Mouse (Mus musculus): ENCODE measurements at regions not wholly inside any gene's neighbourhood (a gene's known extent, or its start where the extent isn't known, plus 50 kb on each side); places are given as distances from the start of the nearest gene placed in this dataset.
A peak's percentile ranks its signal among the peaks of the same experiment; 100 is the strongest.

DNA sequence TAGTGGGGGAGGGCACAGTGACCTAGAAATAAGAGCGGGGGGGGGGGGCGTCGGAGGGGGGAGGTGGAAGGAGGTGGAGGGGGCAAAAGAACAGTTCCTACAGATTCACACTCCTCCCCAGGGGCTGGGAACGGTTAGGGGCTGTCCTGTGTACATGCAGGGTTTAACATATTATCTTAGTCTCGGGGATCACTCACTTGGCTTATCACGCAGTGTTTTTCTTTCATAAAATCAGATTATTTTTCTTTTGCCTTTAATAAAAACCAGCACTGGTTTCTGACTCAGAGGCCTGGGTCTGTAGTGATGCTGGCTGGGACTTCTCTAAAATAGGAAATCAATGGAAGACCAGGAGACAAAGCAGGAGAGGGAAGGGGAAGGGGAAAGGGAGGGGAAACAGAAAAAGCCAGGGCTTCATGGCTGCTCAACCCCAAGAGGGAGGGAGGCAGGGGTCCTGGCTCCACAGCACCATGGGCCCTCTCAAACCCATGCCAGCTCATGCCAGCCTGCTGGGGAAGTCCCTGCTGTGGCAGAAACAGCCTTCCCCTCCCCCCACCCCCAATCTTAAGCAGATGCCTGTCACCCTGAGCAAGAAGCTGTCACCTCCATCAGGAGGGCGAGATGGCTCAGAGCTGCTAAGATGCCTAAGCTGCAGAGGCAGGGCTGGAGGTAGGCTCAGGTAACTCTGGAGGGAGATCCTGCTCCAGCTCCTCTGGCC lies 108.3 kb upstream of the Syt13 start:
- DNase-seq: no peak

DNA sequence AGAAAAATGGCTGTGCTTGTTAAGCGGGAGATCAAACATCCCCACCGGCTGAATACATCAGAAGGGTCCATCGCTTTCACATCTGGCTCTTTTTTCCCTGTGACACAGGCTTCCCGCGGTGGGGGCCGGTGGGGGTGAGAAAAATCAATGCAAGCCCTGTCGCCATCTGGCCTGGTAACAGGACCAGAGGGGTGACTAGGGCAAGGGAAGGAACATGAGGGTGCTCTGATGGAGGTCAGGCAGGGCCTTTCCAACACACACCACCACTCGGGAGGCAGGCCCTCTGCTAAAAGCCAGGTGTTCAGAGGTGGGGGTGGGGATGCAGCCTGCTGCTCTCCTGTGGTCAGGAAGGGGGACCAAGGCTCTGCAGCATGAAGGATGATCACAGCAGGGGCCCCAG lies 107.5 kb upstream of the Syt13 start:
- DNase-seq: no peak

DNA sequence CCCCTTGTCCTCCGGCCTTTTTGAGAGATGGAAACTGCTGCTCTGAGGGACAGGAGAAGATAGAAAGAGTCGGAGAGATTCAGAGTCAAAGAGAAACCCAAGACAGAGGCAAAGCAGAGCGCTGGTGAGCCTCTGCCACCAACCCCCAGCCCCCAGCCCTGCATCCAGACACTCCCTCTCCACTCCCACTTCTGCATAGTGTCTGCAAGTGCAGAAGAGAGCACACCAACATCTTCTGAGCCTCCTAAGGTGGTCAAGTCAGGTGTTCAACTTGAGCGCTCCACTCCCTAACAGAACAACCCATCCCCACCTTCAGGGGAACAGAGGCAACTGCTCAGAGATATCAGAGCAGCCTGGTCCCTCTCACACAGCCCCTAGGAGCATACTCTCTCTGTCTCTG lies 106.8 kb upstream of the Syt13 start:
- no peak for DNase-seq

DNA sequence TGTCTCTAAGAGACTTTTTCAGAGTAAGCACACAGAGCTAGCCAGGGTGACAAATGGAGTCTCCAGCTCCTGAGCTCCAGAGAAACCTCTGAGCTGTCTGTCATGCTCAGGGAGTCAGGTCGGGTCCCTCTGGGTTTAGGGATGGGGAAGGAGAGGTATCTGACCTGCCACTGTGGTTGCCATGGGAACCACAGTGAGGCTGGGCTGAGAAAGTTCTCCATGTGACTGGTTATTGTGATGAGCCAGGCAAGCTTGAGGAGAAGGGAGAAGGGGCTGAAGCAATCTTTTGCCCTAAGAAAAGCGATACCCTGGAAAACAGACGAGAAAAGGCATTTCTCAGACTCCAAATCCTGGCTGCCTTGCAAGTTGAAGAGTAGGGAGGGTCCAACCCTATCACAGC lies 105.7 kb upstream of the Syt13 start:
- no peak for DNase-seq

DNA sequence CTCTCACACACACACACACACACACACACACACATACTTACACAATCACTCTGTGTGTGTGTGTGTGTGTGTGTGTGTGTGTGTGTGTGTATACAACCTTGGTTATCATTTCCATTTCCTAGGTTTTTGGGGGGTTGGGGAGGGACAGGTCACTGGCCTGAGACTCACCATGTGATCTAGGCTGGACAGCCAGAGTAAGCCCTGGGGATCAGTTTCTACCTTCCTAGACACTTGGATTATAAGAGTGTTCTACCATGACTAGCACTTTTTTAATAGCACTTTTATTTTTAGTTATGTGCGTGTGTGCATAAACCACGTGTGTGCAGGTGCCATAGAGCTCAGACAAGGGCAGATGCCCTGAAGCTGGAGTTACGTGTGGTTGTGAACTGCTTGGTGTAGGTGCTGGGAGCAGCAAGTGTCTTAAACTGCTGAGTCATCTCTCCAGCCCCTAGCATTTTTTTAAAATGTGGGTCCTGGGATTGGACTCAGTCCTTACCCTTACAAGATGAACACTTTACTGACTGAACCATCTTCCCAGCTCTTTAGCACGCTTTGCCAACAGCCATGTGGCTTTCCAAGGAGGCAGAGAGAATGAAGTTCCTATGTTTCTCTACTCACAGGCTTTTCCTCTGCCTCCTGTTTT lies 105.1 kb upstream of the Syt13 start:
- no peak for DNase-seq

DNA sequence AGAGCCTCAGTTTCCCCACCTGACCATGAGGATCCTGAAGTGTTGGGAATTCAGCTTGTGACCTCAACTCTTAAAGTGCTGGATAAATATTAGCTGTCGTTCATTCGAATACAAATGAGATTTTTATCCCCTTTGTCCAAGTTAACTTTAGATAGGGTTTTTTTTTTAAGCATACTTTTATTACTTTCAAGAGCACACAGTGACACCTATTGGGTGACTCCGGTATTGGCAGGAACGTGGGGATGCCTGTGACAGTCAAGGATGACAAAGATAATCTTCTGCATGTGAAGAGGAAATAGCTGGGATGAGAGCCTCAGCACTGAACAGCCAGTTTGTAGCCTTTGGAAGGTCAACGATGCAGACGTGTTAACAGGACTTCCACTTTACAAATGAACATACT lies 103.9 kb upstream of the Syt13 start:
- peak in 1 of 2 experiments; percentile 76 for DNase-seq

DNA sequence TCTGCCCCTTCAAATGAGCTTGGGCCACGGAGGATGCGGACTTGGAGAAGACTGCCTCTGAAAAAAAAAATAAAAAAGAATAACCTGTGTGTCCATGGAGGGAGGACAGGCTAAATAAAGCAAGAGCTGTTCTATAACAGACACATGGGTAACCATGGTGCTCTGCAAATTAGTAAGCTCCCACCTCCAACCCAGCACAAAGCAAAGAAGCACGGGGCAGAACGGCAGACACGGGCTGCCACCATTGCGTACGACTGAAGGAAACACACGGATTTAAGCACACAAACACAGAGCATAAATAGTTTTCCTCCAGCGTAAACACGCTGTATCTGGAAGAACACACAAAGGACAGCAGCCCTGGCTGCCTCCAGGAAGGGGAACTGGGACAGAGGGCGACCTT lies 101.9 kb upstream of the Syt13 start:
- DNase-seq: peak in 1 of 2 experiments; percentile 45

DNA sequence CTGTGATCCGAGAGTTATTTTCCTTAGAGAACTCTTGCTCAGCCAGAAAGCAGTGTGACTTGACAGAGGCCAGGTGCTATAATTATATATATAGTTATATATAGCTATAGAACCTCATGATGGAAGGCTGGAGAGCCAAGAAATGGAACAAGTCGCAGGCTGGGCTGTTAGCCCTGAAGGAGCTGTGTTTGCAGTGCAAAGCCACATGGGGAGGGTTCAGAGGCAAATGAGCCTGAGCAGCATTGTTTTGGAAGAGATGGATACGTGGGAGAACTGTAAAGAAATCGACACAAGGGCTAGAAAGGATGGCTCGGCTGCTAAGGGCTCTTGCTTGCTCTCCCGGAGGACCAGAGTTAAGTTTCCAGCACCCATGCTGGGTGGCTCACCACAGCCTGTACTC lies 95.3 kb upstream of the Syt13 start:
- DNase-seq: no peak

DNA sequence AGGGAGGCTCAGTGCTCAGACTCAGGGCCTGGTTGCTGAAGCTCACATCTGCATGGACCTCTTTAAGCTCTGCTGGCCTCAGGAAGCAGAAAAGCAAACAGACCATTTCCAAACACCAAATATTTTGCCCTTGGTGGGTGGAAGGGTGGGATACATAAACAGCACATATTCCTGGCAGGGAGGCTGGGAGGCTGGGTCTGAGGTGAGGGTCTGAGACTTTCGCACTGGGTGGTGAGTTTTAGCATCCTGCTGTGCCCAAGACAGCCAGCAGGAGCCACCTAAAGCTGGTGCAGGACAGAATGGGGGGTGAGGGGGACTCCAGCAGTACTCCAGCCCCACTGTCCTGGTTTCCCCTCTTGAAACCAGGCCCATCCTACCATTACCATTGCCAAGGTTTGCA lies 90.6 kb upstream of the Syt13 start:
- no peak for DNase-seq

DNA sequence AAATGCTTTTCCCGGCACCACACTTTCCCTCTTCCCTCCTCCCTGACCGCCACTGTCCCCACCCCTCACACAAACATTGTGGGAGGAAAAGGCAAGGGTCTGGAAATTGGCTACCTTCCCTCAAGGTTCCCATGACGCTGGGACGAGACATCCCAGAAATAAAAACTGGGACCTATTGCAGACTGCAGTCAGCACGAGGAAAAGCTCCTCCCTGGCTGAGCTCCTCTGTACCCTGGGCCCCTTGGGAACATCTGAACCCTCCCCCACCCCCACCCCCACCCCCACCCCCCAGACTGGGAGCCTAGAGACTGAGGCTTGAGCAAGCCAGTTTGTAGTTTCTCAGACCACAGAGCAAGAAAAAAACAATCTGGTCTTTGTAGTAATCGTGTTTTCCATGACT lies 89.5 kb upstream of the Syt13 start:
- no peak for DNase-seq

DNA sequence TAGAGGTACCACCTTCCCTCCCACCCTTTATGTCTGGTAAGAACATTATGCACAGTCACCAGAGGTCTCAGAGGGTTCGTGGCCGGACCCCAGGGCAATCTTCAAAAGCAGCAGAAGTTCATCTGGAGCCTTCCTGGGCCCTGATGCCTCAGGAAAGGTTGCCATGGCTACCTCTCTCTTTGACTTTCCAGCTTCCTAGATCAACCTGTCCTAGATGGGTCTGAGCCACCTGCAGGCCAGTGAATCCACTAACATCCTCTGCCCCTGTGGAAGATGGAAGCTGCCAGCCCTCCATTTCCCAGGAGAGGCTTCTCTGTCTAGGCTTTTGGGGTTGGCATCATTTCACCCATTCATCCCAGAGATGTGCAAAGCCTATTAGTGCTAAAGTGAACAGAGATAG lies 84.8 kb upstream of the Syt13 start:
- no peak for DNase-seq

DNA sequence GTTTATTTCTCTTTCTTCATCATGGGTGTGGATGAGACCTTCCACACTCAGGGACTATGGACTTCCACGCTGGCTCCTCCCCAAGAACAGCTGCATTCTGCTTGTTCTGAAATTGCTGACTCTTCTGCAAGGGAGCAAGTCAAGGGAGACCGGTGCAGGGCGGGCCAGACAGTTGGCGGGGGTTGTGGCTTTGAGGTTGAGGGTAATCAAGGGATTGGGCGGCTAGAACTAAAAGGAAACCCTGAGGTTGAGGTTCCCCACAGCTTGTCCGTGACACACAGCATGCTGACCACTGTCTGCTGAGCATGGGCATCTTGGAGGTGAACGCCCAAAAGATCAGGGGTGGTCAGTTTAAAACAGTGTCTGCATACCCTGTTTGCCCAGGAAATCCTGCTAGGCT lies 83.1 kb upstream of the Syt13 start:
- DNase-seq: peak; percentile 65 to 77

DNA sequence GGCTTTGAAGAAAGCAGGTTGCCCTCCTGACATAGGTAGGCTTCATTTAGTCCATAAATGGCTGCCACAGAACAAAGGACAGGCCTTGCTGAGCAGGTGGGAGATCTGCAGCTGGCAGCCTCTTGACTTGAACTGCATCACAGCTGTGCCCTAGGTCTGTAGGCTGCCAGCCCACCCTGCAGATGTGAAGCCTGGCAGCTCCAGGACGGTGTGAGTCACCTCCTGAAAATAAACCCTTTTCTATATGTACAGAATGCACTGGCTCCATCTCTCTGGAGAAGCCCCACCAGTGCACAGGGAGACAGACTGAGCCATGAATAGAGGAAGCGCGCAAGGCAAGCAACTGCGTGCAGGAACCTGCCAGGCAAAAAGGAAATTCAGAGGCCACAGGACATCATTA lies 78.7 kb upstream of the Syt13 start:
- no peak for DNase-seq

DNA sequence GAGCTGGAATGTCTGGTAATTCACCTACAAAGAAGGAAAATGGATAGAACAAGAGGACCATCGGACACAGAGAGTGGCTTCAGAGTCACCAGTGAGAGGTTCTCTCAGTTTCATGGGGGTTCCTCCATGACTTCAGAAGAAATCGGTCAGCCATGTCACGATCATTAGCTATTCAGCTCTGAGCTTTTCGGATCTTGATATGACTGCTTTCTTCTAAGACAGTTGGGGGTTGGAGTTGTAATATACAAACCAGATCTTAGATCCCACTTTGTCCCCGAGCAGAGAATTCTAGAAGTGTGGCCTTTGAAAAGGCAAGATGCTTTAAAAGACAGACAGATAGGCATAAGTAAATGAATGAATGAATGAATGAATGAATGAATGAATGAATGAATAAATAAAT lies 76.9 kb upstream of the Syt13 start:
- no peak for DNase-seq

DNA sequence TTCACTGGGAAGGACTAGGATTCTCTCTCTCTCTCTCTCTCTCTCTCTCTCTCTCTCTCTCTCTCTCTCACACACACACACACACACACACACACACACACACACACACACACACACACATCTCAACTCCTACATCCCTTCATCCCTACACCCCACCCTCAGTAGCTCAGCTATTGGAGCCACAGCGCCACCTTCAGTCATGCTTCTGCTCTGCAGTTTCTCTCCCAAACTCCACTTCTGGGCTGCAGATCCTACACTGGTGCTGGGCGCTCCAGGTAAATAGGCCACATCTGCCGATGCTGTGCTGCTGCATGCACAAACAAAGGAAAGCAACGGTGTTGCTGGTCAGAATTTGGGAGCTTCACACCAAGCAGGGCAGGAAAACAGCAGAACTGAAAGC lies 74.9 kb upstream of the Syt13 start:
- peak; percentile 53 to 56 for DNase-seq

DNA sequence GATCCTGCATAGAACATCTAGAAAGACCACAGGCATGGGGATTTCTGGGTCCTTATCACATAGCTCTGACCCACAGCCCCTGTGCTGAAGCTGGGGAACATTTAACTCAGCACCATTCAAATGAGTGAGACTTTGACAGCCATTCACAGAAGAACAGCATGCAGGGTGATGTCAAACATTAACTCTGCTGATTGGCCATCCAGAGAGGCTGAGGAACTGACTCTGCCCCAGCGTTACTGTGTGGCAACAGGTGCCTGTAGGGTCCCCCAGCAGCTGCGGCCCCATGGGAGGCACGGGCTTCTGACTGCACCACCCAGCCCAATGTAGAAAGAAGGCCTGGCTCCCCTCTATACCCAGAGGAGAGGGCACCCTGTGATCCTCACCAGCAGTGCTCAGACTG lies 73.3 kb upstream of the Syt13 start:
- DNase-seq: peak in 1 of 2 experiments; percentile 25

DNA sequence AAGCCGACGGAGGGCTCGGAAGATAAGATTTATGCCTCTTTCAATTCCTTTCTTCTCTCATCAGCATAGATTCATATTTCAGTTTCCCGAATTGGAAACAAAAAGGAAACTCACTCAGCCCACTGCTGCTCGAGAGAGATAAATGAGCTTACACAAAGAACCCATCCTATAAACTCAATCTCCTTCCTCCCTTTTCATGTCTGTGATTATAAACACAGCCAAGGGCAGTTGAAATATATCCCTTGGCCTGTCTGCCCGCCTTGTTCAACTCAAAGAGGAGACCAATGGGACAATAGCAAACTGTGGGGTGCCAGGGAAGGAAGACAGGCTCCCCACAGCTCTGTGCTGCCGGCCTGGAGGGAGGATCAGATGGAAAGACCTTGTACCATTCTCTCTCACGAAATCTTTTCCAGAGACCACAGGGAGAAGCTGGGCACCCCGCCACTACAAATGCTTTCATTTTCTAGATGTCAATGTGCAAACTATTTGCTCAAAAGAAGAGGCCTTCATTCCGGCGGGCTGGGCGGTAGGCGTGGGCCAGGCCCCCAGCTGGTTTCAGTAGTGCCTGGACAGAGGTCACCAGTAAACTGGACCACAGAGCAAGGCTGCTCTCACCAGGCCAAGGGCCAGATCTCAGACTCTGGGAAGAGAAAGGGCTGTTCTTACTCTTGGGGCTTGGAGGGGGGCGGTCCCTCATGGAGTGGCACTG lies 69.7 kb upstream of the Syt13 start:
- DNase-seq: peak; percentile 63 to 67

DNA sequence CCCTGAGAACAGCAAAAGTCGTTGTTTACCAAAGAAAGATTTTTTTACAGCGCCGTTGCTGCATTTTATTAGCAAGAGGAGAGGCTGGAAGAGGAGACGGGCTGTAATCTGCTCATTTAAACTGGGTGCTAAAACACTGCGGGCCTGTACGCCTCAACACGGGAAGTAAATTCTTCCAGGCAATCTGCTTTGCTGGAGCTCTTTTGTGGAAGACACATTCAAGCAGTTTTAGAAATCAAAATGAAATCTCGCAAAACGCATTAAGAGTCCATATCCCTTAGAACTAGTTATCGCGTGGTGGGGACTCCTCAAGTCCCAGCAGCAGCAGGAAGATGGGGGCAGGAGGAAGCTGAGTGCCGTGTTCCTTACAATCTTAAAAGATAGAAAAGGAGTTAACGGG lies 65.9 kb upstream of the Syt13 start:
- DNase-seq: no peak

DNA sequence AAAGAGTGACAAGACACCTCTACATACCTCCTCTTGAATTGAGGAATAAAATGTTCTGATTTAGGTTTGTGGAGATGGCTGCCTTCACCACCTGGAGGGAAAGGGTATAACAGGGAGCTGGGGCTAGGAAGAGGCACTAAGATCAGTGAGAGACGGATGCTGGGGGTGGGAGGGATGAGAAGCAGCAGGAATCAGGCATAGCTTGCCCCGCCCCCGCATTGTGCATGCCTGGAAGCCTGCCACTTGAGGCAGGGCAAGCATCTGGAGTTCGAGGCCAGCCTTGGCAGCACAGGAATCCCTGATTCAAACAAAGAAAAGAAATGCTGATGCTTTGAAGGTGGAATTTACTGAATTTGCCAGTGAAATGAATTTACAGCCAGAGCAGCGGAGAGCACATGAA lies 63.6 kb upstream of the Syt13 start:
- DNase-seq: no peak

DNA sequence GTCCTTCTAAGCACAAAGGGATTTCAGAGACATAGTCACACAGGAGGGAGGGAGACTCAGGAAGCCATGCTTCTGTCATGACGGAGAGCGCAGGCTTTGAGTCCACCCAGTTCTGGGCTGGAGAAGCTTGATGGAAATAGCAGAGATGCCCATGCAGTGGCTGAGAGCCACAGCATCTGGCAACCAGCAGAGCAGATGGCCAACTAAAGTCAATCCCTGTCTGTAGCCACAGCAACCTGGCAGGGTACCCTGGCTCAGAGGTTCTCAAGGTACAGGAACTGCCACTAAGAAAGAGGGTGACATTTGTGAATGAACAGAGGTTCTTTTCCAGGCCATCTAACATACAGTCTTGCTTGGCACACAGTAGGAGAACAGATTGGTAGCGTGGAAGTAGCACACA lies 61.7 kb upstream of the Syt13 start:
- DNase-seq: no peak

DNA sequence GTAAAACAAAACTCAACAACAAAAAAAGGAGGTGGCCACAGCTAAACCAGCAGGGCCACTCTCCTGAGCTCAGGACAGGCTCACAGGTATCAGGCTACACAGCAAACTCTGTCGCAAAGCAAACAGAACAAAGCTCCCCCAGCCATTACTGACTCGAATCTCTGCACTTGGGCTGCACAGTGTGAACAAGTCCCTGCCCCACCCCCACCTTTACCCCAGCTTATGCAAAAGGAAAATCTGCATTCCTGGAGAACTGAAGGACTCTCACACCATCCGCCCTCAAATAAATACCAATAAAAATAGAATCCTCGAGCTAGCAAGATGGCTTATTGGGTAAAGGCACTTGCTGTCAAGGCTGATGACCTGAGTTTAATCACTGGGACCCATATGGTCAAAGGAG lies 60.6 kb upstream of the Syt13 start:
- DNase-seq: no peak

DNA sequence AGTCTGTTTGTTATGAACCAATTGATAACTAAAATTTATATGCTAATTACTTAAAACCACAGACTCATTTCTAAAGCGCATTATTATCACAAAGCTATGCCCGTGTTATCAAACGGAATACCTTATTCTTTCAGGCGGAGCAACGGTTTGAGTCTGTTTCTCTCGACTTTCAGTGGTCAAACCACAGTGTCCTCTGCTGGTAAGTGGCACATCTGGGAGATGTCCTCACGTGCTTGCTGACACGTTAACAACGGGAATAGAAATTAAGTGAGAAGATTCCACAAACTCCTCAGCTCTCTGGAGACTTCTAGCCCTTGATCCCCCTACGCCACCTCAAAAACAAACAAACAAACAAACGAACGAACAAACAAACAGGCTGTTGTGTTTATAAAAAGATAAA lies 58.9 kb upstream of the Syt13 start:
- DNase-seq: no peak

DNA sequence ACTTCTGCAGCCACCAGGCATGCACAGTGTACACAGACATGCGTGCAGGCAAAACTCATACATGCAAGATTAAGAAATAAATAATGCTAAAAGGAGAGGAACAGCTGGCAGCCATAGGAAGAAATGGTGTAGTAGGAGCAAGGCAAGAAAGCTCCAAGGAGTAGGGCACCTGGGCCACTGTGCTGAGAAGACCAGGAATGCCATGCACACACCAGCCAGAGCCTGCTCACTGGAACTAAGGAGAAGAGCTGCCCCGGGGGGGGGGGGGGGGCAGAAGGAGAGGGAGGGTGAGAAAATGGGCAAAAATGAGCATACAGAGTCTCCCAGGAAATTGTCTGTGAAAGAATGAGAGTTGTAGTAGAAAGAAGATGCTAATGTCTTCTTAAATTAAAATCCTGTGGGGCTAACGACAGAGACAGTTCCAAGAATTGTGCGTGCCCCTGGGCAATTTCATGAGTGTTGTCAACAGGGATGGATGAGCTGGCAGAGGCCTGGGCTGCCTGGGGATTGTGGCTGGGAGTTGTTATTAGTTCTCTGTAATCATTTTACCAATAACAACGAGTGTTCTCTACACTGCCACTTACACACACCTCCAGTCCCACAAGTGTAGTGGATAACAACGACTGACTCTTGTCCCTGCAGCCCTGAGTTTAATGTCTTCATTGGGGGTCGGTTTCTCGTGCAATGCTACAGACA lies 54.2 kb upstream of the Syt13 start:
- DNase-seq: no peak
